Mouse (Mus musculus) liver, postnatal 0 days (tissue): Measurements from ENCODE around the gene Mov10.

Experiments used
- CTCF ChIP-seq: sonication (generic); IDR thresholded peaks from 2 replicates; pipeline ENCODE4 v1.5.1; 2016; ENCODE audit warnings: antibody characterized with exemption, low read depth
- EP300 ChIP-seq: IDR thresholded peaks from 2 replicates; pipeline ENCODE4 v1.6.1; 2016; ENCODE audit warnings: antibody characterized with exemption, low read depth, mild to moderate bottlenecking

DNA sequence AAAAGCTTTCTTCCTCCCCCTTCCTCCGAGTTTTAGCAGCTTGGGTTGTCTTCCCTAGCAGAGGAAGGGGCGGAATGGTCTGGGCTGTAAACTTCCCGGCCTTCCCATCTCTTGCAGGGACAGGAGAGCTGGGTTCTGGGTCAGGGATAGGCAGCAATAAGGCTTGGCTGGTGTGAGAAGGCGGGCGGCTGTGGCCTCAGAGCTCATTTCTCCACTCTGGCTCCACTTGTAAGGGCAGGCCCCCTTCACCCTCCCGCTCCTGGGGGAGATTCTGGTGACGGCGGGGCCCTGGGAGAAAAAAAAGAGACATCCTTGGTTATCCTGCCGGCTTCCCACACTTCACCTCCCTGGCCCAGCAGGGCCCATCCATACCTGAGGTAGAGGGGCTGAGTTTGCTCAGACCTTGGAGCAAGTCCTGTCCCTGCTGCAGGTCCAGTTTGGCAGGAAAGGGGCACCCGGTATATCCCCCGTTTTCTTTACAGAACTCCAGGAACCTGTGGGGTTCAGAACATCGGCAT is 23.4 kb downstream of the Mov10 start:
- no peak for TF ChIP-seq EP300
- TF ChIP-seq CTCF = no peak
